ENCODE assay signal across 9 mouse cellular contexts in the genomic region with DNA sequence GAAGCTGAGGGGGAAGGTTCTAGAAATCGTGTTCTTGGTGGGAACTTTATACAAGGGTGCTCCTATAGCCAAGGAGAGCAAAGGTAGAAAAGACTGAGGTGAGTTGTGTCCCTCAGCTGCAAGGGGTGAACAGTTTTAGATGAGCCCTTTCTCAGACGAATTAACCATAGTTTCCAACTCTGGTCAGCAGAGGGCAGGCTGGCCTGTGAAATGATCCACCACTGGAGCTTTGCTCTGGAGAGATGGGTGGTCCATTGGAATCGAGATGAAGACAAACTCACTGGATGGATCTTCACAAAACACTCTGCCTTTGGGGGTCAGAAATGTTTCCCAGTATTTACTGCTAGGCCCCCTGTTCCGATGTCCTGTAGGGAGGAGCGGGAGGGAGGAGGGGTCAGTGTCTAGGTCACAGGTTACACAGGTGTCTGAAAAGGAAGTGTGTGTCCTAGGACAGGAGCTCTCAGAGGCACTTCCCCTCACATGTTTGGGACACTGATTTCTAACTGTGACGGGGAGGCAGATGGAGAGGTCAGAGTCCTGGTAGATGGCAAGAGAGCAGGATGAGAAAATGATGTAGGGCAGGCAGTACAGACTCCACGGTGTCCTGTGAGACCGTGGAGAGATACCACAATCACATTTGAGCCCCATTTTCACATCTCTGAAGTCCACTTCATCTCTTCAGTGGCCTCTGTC. TPM values are rescaled to one million over a fixed set of nuclear protein-coding genes. Genes with fewer than 3 reads are reported as not detected.
A peak's percentile ranks its signal among the peaks of the same experiment; 100 is the strongest.
DNase-seq lines count a peak whose midpoint lies in the region; ATAC-seq and TF ChIP-seq lines count a peak whose summit lies in the region.
"Had no signal": no experiment of that assay in that cellular context is flagged by ENCODE, and none has a peak within 500 bp of the region (broad histone marks: within the 10 kb centered on the region; RNA-seq: fewer than 3 reads in every experiment).

No protein-coding gene starts in this region.

- H3K4me2 ChIP-seq in CH12.LX (ENCODE audit: insufficient read depth, low read depth, poor library complexity, severe bottlenecking): peak overlapping the region; percentile 12; the same call in 1 of the 2 replicates
- H3K4me2 ChIP-seq in liver, embryonic 14.5 days (ENCODE audit: low read depth): no peak overlapping the region
- H3K4me2 ChIP-seq: heart, embryonic 15.5 days; stomach, embryonic 15.5 days had no signal

- H3K9ac ChIP-seq in CH12.LX (ENCODE audit: insufficient read depth, low read depth): no peak overlapping the region
- no peak overlapping the region for H3K9ac ChIP-seq in liver, embryonic 14.5 days (replicated peaks)
- H3K9ac ChIP-seq: heart, embryonic 15.5 days; stomach, embryonic 15.5 days had no signal

- no peaks in the 10 kb centered on the region for H3K9me3 ChIP-seq in CH12.LX (replicated peaks; ENCODE audit: low read length)
- H3K9me3 ChIP-seq in liver, embryonic 14.5 days (ENCODE audit: control insufficient read depth, low read length): no peaks in the 10 kb centered on the region
- H3K9me3 ChIP-seq: heart, embryonic 15.5 days; stomach, embryonic 15.5 days had no signal

- ATAC-seq in liver, embryonic 14.5 days (ENCODE audit: insufficient read depth): no peak

- no peak for TF ChIP-seq POLR2A in CH12.LX (IDR thresholded peaks at IDR 0.05; ENCODE audit: low read depth, low read length)

- no peaks in the 10 kb centered on the region for H3K27me3 ChIP-seq in CH12.LX (replicated peaks)
- no peaks in the 10 kb centered on the region for H3K27me3 ChIP-seq in liver, embryonic 14.5 days (ENCODE audit: control insufficient read depth, insufficient read depth, low read length)
- H3K27me3 ChIP-seq: heart, embryonic 15.5 days; stomach, embryonic 15.5 days had no signal

- no peaks in the 10 kb centered on the region for H3K36me3 ChIP-seq in CH12.LX (replicated peaks in 1 of 2; ENCODE audit: control insufficient read depth in 1 of 2, insufficient read depth in 1 of 2, low read length in 1 of 2)
- no peaks in the 10 kb centered on the region for H3K36me3 ChIP-seq in liver, embryonic 14.5 days (replicated peaks; ENCODE audit: control insufficient read depth, insufficient read depth, low read depth)
- H3K36me3 ChIP-seq: heart, embryonic 15.5 days; stomach, embryonic 15.5 days had no signal

- TF ChIP-seq EP300 in CH12.LX (IDR thresholded peaks at IDR 0.05; ENCODE audit: low read length): no peak
- TF ChIP-seq EP300 in liver, embryonic 14.5 days (IDR thresholded peaks at IDR 0.05; ENCODE audit: low read depth): no peak

- no peak overlapping the region for H3K27ac ChIP-seq in CH12.LX (ENCODE audit: insufficient read depth, low read depth)
- no peak overlapping the region for H3K27ac ChIP-seq in liver, embryonic 14.5 days
- H3K27ac ChIP-seq: heart, embryonic 15.5 days; stomach, embryonic 15.5 days had no signal

- intact Hi-C loops in gastrocnemius, postnatal 14 days (cut with DNase I; ENCODE audit: low total_unique reads): loop anchor here (5.0 kb wide), 1 partner anchor 64 kb away; no protein-coding TSS in a partner anchor

- H3K79me2 ChIP-seq in CH12.LX (replicated peaks; ENCODE audit: control insufficient read depth, extremely low read depth, insufficient read depth, poor library complexity, severe bottlenecking): no peaks in the 10 kb centered on the region

- peak; percentile 66 for DNase-seq in CH12.LX (ENCODE audit: extremely low read depth)
- DNase-seq in T-cell, adult 2 months (ENCODE audit: low spot score): peak; percentile 64
- DNase-seq in cerebellum, postnatal 36 days: peak; percentile 68 to 76
- DNase-seq in gastrocnemius, postnatal 14 days: peak; percentile 38
- DNase-seq in kidney, postnatal 10 days: peak; percentile 78
- no peak for DNase-seq in liver, embryonic 14.5 days (ENCODE audit: low read depth in 3 of 3, low spot score in 3 of 3)
- peak; percentile 85 for DNase-seq in right cerebral cortex, adult 2 months (ENCODE audit: low spot score in 2 of 2)

- dilution Hi-C loops in CH12.LX (cut with MboI; ENCODE audit: extremely low pct_ligation_motif_present, extremely low pct_unique_long_range_greater_than_20kb, low sequenced_read_pairs): no loop called here

- in situ Hi-C loops in CH12.LX (cut with MboI; ENCODE audit: low pct_ligation_motif_present, low pct_unique_long_range_greater_than_20kb, low sequenced_read_pairs): no loop called here

- peaks cover 8 to 34% of the 10 kb centered on the region in 2 experiments for H3K4me1 ChIP-seq in CH12.LX (ENCODE audit: control insufficient read depth in 1 of 2, insufficient read depth in 2 of 2)
- no peaks in the 10 kb centered on the region; a peak in 1 of 4 replicates for H3K4me1 ChIP-seq in liver, embryonic 14.5 days (replicated peaks; ENCODE audit: control insufficient read depth in 2 of 2, insufficient read depth in 2 of 2, low read length in 1 of 2)
- H3K4me1 ChIP-seq: heart, embryonic 15.5 days; stomach, embryonic 15.5 days had no signal

- peak; percentile 26 to 84; a peak in 3 of 4 replicates for TF ChIP-seq CTCF in CH12.LX (conservative IDR thresholded peaks at IDR 0.05 in 1 of 2, IDR thresholded peaks at IDR 0.05 in 1 of 2; ENCODE audit: low read depth in 2 of 2, low read length in 2 of 2)
- TF ChIP-seq CTCF in liver, embryonic 14.5 days (IDR thresholded peaks at IDR 0.05; ENCODE audit: low read depth): peak; percentile 59

- 30% methylated on average over 8 of the region's 8 CpGs for WGBS in liver, embryonic 14.5 days (ENCODE audit: insufficient replicate concordance)

- peak; percentile 88 for TF ChIP-seq RAD21 in CH12.LX (IDR thresholded peaks at IDR 0.05; ENCODE audit: low read depth, low read length)

- H3K4me3 ChIP-seq in CH12.LX (replicated peaks in 1 of 3; ENCODE audit: low read depth in 2 of 3, low read length in 2 of 3, poor library complexity in 1 of 3): no peak overlapping the region
- H3K4me3 ChIP-seq in liver, embryonic 14.5 days (ENCODE audit: insufficient read depth in 1 of 2, low read depth in 2 of 2, low read length in 2 of 2): no peak overlapping the region
- H3K4me3 ChIP-seq: heart, embryonic 15.5 days; stomach, embryonic 15.5 days had no signal

TF ChIP-seq in CH12.LX, 34 proteins besides CTCF, POLR2A, EP300 and RAD21:
- TF ChIP-seq MYC (IDR thresholded peaks at IDR 0.05; ENCODE audit: low read depth, low read length): no peak
- TF ChIP-seq SMC3 (IDR thresholded peaks at IDR 0.05; ENCODE audit: low read depth, low read length): peak; percentile 80
- TF ChIP-seq MAZ (IDR thresholded peaks at IDR 0.05; ENCODE audit: low read depth, low read length): 0 out of 2 replicates have a peak, but pooled peaks have one; percentile 32
- TF ChIP-seq UBTF (IDR thresholded peaks at IDR 0.05; ENCODE audit: low read depth, low read length): no peak
- no peak for TF ChIP-seq MAX (IDR thresholded peaks at IDR 0.05; ENCODE audit: low read length)
- TF ChIP-seq KAT2A (IDR thresholded peaks at IDR 0.05; ENCODE audit: insufficient replicate concordance, low read length): no peak

RNA-seq across cellular contexts. Expression of gene Dnaja2, which starts 48.2 kb away (rescaled TPM):
- 150 and 183 TPM in 2 replicates for total RNA-seq in CH12.LX (2012; rRNA removed)
- total RNA-seq in CH12.LX (2014; rRNA removed): 227 and 273 TPM in 2 replicates
- 471 and 538 TPM in 2 replicates for polyA plus RNA-seq in CH12.LX (2012; ENCODE audit: insufficient read length, low read depth)
- total RNA-seq in gastrocnemius, postnatal 14 days (2021): 100 to 1,000 TPM; 177 to 178 TPM
- 12.6 and 26.9 TPM in 2 replicates for polyA plus RNA-seq in liver, embryonic 14.5 days (2012; rRNA removed)
- polyA plus RNA-seq in liver, embryonic 14.5 days (2014; fragmentation: Nextera tagmentation; extraction: Ambion mirVana): 73.3 and 76.2 TPM in 2 replicates

Comparison
In these comparisons a context has a peak if more than half of its experiments do, and no peak if none do; other contexts are left out.
1. DNase-seq: peak in CH12.LX (single experiment), T-cell, adult 2 months (single experiment), cerebellum, postnatal 36 days (2 of 2), gastrocnemius, postnatal 14 days (single experiment), kidney, postnatal 10 days (single experiment) and right cerebral cortex, adult 2 months (2 of 2); none in liver, embryonic 14.5 days (0 of 3).